Mouse (Mus musculus) spleen, adult 18-20 months (tissue): ENCODE measurements around the gene Sco2.

Source experiments
- DNase-seq, 2 experiments: peaks; one replicate each; pipeline ENCODE4 v3.0.0; 2022; ENCODE audit warnings: mixed read lengths in 2 of 2

Gene Sco2

GRCm38 (mm10) chr15:89373027-89373761 lies 452 bp downstream of the Sco2 start:
- DNase-seq: peak; percentile 75 to 89

- no peak for DNase-seq
Measured at GRCm38 (mm10) chr15:89372536-89372935, 1.1 kb downstream of the Sco2 start.

GRCm38 (mm10) chr15:89372068-89372467 lies 1.6 kb downstream of the Sco2 start:
- no peak for DNase-seq

GRCm38 (mm10) chr15:89365141-89365551 lies 8.5 kb downstream of the Sco2 start:
- DNase-seq: no peak

GRCm38 (mm10) chr15:89363051-89363450 lies 10.6 kb downstream of the Sco2 start:
- no peak for DNase-seq

- no peak for DNase-seq
Measured at GRCm38 (mm10) chr15:89358784-89359183, 14.9 kb downstream of the Sco2 start.

GRCm38 (mm10) chr15:89356372-89356771 lies 17.3 kb downstream of the Sco2 start:
- DNase-seq: no peak

GRCm38 (mm10) chr15:89355241-89356187 lies 18.1 kb downstream of the Sco2 start, which contains the start of the genes Lmf2 and Ncaph2:
Gene Lmf2 (minus strand): TSS chr15:89355659.
Gene Ncaph2 (plus strand): TSS chr15:89355719.
- peak; percentile 90 to 95 for DNase-seq

- DNase-seq: no peak
Measured at GRCm38 (mm10) chr15:89354455-89354854, 19.2 kb downstream of the Sco2 start.

GRCm38 (mm10) chr15:89353837-89354236 lies 19.8 kb downstream of the Sco2 start:
- no peak for DNase-seq

GRCm38 (mm10) chr15:89352795-89353194 lies 20.9 kb downstream of the Sco2 start:
- no peak for DNase-seq

GRCm38 (mm10) chr15:89352054-89352453 lies 21.6 kb downstream of the Sco2 start:
- DNase-seq: no peak

GRCm38 (mm10) chr15:89351302-89351701 lies 22.3 kb downstream of the Sco2 start:
- no peak for DNase-seq

GRCm38 (mm10) chr15:89350447-89350846 lies 23.2 kb downstream of the Sco2 start:
- DNase-seq: no peak

- DNase-seq: no peak
Measured at GRCm38 (mm10) chr15:89343325-89343724, 30.3 kb downstream of the Sco2 start.

- DNase-seq: no peak
Measured at GRCm38 (mm10) chr15:89341678-89342077, 32.0 kb downstream of the Sco2 start.

GRCm38 (mm10) chr15:89340136-89340535 lies 33.5 kb downstream of the Sco2 start:
- DNase-seq: no peak

GRCm38 (mm10) chr15:89339696-89340095 lies 34.0 kb downstream of the Sco2 start:
- no peak for DNase-seq

GRCm38 (mm10) chr15:89336422-89336821 lies 37.2 kb downstream of the Sco2 start:
- no peak for DNase-seq

- no peak for DNase-seq
Measured at GRCm38 (mm10) chr15:89334774-89335537, 38.7 kb downstream of the Sco2 start.

- DNase-seq: no peak
Measured at GRCm38 (mm10) chr15:89334271-89334670, 39.4 kb downstream of the Sco2 start, which contains the start of gene Miox. Gene Miox (plus strand): TSS chr15:89334398.

GRCm38 (mm10) chr15:89326441-89326840 lies 47.2 kb downstream of the Sco2 start:
- no peak for DNase-seq

GRCm38 (mm10) chr15:89323656-89324055 lies 50.0 kb downstream of the Sco2 start:
- DNase-seq: no peak
